Mouse (Mus musculus): Measurements from ENCODE around the gene Alox12e.
A peak's percentile ranks its signal among the peaks of the same experiment; 100 is the strongest.
"Not testable (repeated sequence)": the region's sequence is repeated elsewhere in the genome, so short reads cannot be mapped to it uniquely, and the experiment has no call there.

Alox12e gene

GRCm38 (mm10) chr11:70322528-70322927 lies at the start of gene Alox12e:
TSS of gene Alox12e (minus strand) at chr11:70322628.
- DNase-seq (ENCODE audit: low spot score in 2 of 2) = no peak

- DNase-seq (ENCODE audit: low spot score in 2 of 2) = not testable (repeated sequence)
Measured at GRCm38 (mm10) chr11:70368626-70369025, 46.2 kb upstream of the Alox12e start.

DNA sequence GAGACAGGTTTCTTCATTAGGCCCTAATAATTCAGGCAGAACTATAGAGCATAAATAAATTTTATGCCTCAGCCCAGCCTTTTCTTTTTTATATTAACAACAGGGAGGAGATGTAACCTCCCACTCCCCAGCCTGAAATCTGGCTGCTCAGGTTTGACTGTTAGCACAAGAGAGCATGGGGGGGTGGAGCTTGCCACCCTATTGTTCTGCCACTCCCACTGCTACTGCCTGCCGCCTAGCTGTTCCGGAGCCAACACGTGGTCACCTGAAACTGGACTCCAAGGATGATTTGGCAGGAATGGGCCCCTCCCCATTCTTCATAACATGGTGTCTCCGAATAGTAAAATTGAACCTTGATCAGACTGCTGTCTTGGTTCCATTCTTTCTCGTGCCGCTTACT lies 45.3 kb upstream of the Alox12e start:
- DNase-seq (ENCODE audit: low spot score in 2 of 2) = not testable (repeated sequence)

DNA sequence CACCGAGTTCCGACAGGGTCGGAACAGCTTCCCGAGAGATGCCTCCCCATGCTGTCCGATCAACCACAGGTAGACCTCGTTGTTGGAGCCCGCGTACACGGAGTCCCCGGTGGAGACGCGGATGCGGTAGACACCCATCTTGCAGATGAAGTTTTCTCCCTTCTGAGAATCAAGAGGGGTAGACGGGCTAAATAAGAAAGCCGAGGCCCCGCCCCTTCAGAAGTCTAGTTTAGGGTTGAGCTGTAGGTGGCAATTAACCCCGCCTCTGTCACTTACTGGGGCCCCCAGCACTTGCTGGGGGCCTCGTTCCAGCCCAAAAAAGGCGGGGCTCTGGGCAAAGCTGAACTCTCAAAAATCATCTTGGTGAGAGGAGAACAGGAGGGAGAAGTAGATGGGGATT lies 29.4 kb upstream of the Alox12e start, which contains the start of gene Alox15:
Gene Alox15, minus strand, starts transcription at position 164 of the 400 bp plus-strand sequence.
- DNase-seq (ENCODE audit: low spot score in 2 of 2) = no peak

GRCm38 (mm10) chr11:70348630-70349029 lies 26.2 kb upstream of the Alox12e start:
- no peak for DNase-seq (ENCODE audit: low spot score in 2 of 2)

DNA sequence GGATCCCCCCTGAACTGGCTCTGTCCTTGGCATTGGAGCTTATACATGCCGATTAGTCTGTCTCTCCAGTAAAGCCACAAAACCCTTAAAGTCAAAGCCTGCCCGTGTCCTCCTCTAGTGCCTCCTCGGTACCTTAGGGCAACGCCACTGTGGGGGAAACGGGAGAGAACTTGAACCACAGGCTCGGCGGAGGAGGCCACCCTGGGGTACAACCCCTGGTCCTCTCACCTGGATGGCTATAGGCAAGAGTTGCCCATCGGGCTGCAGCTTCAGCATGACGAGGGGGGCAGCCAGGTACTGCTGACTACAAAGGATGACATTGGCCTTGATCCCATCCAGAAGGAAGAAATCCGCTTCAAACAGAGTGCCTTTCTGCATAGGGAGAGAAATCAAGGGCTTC lies 25.4 kb upstream of the Alox12e start:
- no peak for DNase-seq (ENCODE audit: low spot score in 2 of 2)

- no peak for DNase-seq (ENCODE audit: low spot score in 2 of 2)
Measured at GRCm38 (mm10) chr11:70345546-70345945, 23.1 kb upstream of the Alox12e start.

DNA sequence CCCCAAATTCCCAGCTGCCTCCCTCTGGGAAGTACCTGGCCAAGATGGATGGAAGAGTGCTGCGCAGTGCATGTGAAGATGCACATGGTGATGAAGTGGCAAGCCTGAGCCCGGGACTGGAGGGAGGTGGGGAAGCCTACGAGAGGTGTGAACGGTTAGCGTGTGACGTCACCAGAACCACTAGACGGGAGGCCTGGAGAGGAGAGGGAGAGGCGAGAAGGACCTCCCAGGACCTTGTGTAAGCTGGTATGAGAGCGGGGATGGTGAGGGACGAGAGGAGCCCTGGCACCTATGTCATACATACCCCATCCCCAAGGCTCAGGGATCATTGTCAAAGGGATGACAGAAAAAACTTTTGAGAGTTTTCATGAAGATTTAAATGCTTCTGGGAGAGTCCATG lies 22.6 kb upstream of the Alox12e start:
- DNase-seq (ENCODE audit: low spot score in 2 of 2) = no peak

DNA sequence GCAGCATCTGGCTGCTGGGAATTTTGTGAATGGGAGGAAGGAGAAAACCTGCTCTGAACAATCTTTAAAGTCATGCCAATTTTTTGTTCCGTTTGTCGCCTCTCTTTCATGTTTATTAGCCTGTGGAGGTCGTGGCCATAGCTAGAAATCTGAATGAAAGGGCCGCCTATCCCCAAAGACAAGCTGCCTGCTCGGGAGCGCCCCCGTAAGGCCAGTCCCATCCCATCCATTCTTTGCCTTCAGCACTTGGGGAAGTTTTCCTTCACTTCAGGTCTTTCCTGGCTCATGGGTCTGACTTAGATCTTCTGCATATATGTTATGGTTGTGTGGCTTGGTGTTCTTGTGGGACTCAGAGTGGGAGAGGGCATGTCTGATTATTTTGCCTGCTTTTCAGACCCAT lies 17.1 kb upstream of the Alox12e start:
- no peak for DNase-seq (ENCODE audit: low spot score in 2 of 2)

GRCm38 (mm10) chr11:70334477-70334876 lies 12.0 kb upstream of the Alox12e start:
- peak in 1 of 2 experiments; percentile 57 for DNase-seq (ENCODE audit: low spot score in 2 of 2)

GRCm38 (mm10) chr11:70324726-70325125 lies 2.3 kb upstream of the Alox12e start:
- DNase-seq (ENCODE audit: low spot score in 2 of 2) = no peak

DNA sequence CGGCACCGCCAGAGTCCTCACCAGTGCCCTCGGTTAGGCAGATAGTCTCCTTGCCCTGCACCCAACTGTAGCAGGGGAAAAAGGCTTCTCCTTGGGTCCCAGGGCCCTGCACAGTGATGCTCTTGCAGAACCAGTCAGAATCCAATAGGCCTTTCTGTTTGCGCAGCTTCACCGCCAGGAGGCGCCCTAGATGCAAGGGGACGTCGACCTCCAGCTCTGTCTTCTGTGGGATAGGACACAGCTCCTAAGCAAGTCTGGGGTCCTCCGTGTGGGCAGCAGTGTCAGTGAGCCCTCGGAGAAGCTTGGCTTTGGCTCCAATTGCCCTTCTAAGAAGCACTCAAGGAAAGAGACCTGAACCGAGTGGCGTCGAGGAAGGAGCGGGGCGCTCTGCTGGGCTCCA lies 764 bp downstream of the Alox12e start:
- no peak for DNase-seq (ENCODE audit: low spot score in 2 of 2)

DNA sequence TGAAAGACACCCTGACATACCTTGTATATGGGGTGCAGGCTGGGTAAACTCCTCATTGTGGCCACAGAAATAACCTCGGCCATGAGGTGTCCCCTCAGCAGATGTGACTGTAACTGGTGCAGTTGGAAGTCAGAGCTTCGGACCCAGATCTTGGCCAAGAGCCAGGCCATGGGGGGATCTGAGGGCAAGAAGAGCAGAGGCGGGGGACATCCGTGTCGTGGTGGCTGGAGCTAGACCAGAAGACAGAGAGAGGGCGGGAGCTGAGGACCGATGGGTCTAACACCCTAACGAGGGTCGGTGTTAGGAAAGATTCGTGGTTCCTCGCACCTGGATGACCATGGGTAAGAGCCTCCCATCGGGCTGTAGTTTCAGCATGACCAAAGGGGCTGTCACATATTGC lies 2.8 kb downstream of the Alox12e start:
- no peak for DNase-seq (ENCODE audit: low spot score in 2 of 2)

DNA sequence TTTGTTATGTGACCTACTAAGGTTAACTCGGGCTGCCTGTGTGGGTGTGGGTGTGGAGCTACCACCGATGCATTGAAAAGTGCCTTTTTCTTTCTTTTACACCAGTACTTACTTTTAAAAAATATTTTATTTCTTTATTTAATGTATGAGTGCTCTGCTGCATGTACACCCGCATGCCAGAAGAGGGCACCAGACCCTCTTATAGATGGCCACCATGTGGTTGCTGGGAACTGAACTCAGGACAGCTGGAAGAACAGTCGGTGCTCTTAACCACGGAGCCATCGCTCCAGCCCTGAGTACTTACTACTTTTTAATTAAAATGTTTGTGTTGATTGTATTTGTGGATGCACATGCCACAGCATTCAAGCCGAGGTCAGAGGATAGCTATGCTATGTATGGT lies 8.6 kb downstream of the Alox12e start:
- no peak for DNase-seq (ENCODE audit: low spot score in 2 of 2)

DNA sequence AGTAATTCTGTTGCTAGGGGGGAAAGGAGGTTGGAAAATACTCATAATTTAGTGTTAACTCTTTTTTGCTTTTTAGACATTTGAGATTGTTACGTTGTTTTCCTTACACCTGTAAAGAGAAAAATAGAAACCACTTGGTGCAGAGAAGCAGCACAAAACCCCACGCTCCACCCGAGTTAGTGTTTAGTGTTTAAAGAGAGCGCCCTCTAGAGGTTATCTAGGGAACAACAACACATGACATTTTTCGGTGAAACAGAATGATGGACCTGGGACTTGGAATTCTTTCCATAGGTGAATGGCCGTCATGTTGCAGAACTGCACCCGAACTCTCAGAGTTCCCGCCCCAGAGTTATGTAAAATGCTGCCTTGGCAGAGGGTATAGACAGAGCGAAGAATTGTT lies 13.1 kb downstream of the Alox12e start:
- DNase-seq (ENCODE audit: low spot score in 2 of 2) = no peak

- no peak for DNase-seq (ENCODE audit: low spot score in 2 of 2)
Measured at GRCm38 (mm10) chr11:70308296-70308695, 14.1 kb downstream of the Alox12e start.

GRCm38 (mm10) chr11:70306159-70306558 lies 16.3 kb downstream of the Alox12e start:
- DNase-seq (ENCODE audit: low spot score in 2 of 2) = no peak

GRCm38 (mm10) chr11:70302293-70302692 lies 20.1 kb downstream of the Alox12e start:
- no peak for DNase-seq (ENCODE audit: low spot score in 2 of 2)

DNA sequence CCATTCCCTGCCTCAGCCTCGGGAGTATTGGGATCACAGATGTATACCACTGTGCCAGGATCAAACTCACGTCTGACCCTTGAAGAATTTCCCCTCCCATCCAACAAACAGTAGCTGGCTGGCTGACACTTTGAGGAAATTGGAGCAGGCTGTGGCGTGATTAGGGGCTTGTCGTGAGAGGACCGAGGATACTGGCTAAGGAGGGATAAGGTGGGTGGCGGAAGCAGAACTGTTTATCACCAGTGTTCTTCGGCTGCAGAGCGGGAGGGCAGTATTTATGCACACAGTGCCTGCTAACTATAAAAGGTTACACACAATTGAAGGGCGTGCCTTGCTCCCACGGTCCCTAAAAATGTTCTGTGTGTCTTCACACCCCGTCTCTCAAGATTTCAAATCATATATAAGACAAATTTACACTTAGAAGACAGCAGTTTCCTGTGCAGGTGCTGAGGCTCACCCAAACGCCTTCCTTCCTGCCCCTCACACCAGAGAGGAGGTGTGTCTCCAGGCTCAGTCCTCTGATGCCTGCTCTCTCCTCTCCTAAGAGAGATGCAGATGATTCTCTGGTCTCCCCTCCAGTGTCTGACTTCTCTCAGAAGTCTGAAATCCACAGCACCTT lies 24.5 kb downstream of the Alox12e start:
- no peak for DNase-seq (ENCODE audit: low spot score in 2 of 2)

GRCm38 (mm10) chr11:70297405-70297804 lies 25.0 kb downstream of the Alox12e start:
- no peak for DNase-seq (ENCODE audit: low spot score in 2 of 2)

DNA sequence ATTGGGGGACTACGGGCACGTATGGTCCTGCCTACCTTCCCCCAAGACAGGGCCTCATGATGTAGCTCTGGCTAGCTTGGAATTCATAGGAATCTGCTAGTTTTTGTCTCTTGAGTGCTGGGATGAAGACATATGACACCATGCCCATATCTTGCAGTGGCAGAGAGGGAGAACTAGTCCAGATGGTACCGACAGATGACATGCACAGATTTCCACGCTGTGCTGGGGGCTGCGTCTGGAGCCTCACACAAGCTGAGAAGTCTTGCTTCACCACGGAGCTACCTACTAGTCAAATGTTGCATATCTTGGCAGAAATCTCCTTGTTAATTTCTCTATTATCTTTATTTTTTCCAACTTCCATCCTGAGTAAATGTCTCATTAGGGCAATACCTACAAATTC lies 28.5 kb downstream of the Alox12e start:
- DNase-seq (ENCODE audit: low spot score in 2 of 2) = peak in 1 of 2 experiments; percentile 19

GRCm38 (mm10) chr11:70291235-70291634 lies 31.2 kb downstream of the Alox12e start:
- DNase-seq (ENCODE audit: low spot score in 2 of 2) = no peak

DNA sequence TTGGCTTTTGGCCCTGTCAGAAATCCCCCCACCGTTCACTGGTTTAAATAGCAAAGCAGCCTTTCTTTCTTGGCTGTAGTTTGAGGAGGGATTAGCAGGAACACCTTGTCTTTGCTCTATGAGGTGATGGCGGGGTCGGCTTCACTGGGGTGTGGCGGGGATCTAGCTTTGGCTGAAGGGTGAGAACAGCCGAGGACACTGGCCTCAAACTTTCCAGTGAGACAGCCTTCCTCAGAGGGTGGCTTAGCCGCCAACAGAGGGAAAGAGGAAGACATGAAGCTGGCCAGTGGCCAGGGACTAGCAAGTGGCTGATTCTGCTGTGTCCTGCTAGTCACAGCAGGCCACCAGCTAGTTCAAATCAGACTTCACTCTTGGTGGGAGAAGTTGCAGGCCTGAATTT lies 33.2 kb downstream of the Alox12e start:
- peak; percentile 12 to 30 for DNase-seq (ENCODE audit: low spot score in 2 of 2)

- DNase-seq (ENCODE audit: low spot score in 2 of 2) = no peak
Measured at GRCm38 (mm10) chr11:70288102-70288501, 34.3 kb downstream of the Alox12e start.

All from frontal cortex, postnatal 10 days (tissue).